Mouse (Mus musculus) kidney, embryonic 15.5 days (tissue): ENCODE data around the gene Mospd1. TPM values are rescaled to one million over a fixed set of nuclear protein-coding genes. Genes with fewer than 3 reads are reported as not detected.

Experiments used
- polyA plus RNA-seq: library from polyadenylated mRNA; unstranded; fragments of >200 nt; fragmentation: Nextera tagmentation; extraction: Ambion mirVana; gene quantifications from 2 replicates; pipeline ENCODE4 v1.2.1, GENCODE M21; 2015

The Mospd1 gene
- polyA plus RNA-seq, 1 experiment from 2014 or later, result 38.9 TPM

Other genes with a start within 250 kb of the Mospd1 start
- 5.6 and 6.0 TPM in 2 replicates for gene Plac1, start 130.4 kb downstream of the Mospd1 start, polyA plus RNA-seq
- 10.0 and 10.9 TPM in 2 replicates for gene Fam122b, start 100.7 kb downstream of the Mospd1 start, polyA plus RNA-seq
- gene Fam122c, start 97.1 kb downstream of the Mospd1 start, polyA plus RNA-seq, result not detected in 2 replicates
- not detected in 2 replicates for gene Etd, start 64.4 kb upstream of the Mospd1 start, polyA plus RNA-seq
- 63.5 and 71.0 TPM in 2 replicates for gene Rtl8c, start 237.5 kb upstream of the Mospd1 start, polyA plus RNA-seq
- gene Gm14597, start 238.5 kb upstream of the Mospd1 start, polyA plus RNA-seq, result not detected in 2 replicates